8 mouse cellular contexts compared by ENCODE assay signal in the genomic region with DNA sequence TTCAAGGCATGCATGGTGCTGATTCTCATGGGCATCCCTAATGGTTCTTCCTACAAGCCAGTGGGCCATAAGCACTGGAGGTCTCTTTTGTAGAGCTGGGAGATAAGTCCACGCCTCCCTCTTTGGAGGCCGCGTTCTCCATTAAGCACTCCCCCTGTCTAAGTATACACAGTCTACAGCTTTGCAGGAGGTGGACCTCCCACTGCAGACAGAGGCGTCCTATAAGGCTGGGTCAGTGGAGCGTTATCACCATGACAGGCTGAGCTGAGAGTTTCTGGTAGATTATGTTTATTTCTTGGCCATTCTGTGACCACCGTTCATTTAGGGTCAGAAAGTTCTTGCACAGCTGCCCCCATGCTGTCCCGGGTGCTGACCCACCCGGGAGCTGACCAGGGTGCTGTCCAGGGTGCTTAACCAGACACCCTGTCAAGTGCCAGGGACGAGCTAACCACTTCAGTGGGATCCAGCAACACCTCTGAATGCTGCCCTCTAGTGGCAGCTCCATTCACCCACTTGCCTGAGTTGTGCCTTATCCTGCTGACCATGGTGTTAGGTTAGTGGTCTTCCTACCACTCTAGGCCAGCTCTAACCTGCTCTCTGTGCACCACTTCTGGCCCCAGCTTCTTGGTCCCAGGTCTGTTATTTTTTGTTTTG.
DNase-seq lines count a peak whose midpoint lies in the region; ATAC-seq lines count a peak whose summit lies in the region.

No protein-coding gene starts in this region.

- peak; percentile 67 to 85 for DNase-seq in adrenal gland, adult (ENCODE audit: inconsistent age in 2 of 2, low spot score in 1 of 2)
- DNase-seq in cerebellum, postnatal 36 days = peak; percentile 63 to 65
- DNase-seq in gastrocnemius, postnatal 10 days = peak; percentile 79
- DNase-seq in induced T-regulatory cell, adult 2 months (ENCODE audit: low read depth) = peak; percentile 1
- DNase-seq in left cerebral cortex, adult 18-20 months (ENCODE audit: low spot score in 2 of 2) = peak; percentile 69 to 74
- DNase-seq in right cerebral cortex, postnatal 36 days (ENCODE audit: low spot score in 2 of 2) = peak; percentile 45 to 47

- ATAC-seq in megakaryocyte, adult 5-6 weeks (ENCODE audit: poor library complexity, severe bottlenecking) = peak; percentile 67
- ATAC-seq in monocyte, adult 5-6 weeks (replicated peaks; ENCODE audit: insufficient number of reproducible peaks, low FRiP score, low TSS enrichment, poor library complexity, severe bottlenecking) = no peak

Comparison
In these comparisons a context has a peak if more than half of its experiments do, and no peak if none do; other contexts are left out.
1. DNase-seq: peak in every context shown above with its lines; median percentile 79 in gastrocnemius, postnatal 10 days; 76 in adrenal gland, adult; 72 in left cerebral cortex, adult 18-20 months; 64 in cerebellum, postnatal 36 days; 46 in right cerebral cortex, postnatal 36 days; 1 in induced T-regulatory cell, adult 2 months.